Mouse (Mus musculus) hindlimb bud, embryonic 11.5 days (tissue): Measurements from ENCODE around the gene Gpatch1.
"Not testable (repeated sequence)": the region's sequence is repeated elsewhere in the genome, so short reads cannot be mapped to it uniquely, and the experiment has no call there.

Experiments used
- DNase-seq: peaks from one replicate; pipeline ENCODE4 v3.0.0-alpha.2; 2012; ENCODE audit warnings: low read depth, low spot score; ENCODE audit errors: extremely low spot score

Gpatch1 gene

DNA sequence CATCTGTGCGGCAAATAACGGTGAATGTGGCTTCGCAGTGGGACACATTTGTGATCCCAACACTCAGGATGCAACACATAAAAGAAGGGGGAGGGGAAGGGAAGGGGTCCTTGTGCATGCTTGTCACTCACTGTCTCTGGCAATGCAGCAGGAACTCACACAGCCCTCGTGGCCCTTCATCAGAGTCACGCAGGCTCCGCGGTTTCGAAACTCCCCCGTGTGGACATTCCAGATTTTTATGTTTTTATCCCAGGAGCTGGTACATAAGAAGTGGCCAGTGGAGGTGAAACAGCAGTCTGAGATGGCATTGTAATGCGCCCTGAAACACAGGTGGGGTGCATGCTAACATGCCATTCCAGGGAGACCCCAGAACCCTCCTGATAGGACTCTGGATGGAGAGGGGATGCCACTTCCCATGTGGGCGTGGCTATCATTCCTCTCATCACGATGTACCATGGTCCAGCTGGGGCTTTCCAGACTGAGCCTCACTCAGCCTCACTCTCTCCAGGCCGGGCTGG, 66.1 kb downstream of the Gpatch1 start:
- DNase-seq: no peak

GRCm38 (mm10) chr7:35237935-35238334, 80.3 kb downstream of the Gpatch1 start:
- not testable (repeated sequence) for DNase-seq

- DNase-seq: peak; percentile 58
These were observed 82.9 kb downstream of the Gpatch1 start for GRCm38 (mm10) chr7:35235308-35235707.

GRCm38 (mm10) chr7:35234361-35235245, 83.6 kb downstream of the Gpatch1 start:
- peak; percentile 96 for DNase-seq

DNA sequence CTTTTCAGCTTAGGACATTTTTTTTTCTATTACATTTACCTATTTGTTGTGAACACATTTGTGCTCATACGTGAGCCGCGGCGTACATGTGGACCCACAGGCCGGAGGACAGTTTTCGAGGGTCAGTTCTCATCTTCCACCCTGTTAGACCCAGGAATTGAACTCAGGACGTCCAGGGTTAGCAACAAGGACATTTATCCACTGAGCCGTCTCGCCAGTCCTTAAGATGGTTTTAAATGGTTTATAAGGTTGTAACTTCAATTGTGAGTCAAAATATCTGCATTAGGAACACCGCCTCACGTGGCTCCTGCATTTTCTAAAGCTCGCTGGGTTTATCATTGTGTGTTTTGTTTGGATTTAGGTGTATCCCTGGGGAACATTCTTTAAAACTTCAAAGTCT, 84.4 kb downstream of the Gpatch1 start:
- DNase-seq: no peak

DNA sequence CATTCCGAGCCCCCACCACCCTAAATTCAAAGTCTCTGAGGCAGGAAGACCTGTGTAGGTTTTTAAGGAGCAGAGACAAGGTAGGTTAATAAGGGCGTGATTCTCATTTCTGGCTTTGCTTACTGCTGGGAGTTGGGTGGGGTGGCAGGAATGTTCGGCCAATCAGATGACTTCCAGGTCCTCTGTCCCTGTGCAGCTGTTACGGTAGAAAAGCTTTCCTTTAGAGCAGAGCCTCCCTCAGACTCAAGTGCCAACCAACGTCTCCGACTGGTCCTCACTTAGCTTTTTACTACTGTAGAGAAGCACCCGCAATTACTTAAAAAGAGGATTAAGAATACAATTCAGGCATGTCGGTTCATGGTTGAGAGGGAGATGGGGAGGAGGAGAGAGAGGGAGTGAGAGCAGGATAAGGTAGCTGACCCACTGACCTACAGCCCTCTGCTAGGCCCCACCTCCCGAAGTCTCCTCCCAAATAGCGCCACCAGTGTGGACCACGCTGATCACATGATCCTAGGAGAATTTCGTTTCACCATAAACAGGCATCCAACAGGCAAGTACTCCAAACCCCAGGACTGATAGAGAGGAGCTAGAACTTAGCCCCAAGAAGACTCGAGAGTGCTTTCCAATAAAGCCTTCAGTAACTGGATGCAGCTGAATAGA, 85.3 kb downstream of the Gpatch1 start:
- DNase-seq: no peak

DNA sequence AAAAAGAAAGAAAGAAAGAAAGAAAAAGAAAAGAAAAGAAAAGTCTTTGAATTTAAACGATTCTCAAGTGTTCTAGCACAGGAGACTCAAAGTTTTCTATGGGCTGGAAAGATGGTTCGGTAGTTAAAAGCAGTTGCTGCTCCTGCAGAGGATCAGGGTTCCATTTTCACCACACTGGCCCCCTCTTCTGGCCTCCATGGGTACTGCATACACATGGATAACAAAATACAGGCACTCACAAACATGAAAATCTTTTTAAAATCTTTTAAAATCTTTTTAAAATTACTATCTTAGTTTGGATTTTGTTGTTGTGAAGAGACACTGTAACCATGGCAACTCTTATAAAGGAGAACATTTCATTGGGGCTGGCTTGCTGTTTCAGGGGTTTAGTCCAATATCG, 87.9 kb downstream of the Gpatch1 start:
- DNase-seq: no peak
